Mouse (Mus musculus): ENCODE measurements at regions not wholly inside any gene's neighbourhood (a gene's known extent, or its start where the extent isn't known, plus 50 kb on each side); places are given as distances from the start of the nearest gene placed in this dataset.

DNA sequence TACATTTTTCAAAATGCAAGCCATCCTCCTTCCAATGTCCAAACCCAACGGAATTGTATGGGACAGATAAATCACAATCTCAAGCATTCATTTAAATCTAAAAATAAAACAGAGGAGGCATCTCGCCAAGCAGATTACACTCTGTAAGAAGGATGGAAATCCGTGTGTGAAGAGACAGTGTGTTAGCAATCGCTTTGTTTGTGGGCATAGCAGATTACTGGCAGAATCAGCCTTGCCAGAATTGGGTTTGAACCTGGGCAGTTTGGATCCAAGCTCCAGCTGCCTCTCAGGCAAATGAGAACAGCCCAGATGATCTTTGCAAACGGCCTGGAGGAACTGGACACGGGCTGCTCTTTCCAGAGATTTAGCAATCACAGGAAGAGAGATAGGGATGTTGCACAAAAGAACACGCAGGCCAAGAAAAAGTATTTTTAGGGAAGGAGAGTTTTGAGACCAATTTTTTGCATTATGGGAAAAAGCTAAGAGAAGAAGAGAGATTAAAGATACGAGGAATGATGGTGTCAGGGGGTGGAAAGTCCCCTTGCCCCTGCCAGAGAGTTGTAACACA, 2310.1 kb upstream of the Gm7489 start:
- DNase-seq: no peak

DNA sequence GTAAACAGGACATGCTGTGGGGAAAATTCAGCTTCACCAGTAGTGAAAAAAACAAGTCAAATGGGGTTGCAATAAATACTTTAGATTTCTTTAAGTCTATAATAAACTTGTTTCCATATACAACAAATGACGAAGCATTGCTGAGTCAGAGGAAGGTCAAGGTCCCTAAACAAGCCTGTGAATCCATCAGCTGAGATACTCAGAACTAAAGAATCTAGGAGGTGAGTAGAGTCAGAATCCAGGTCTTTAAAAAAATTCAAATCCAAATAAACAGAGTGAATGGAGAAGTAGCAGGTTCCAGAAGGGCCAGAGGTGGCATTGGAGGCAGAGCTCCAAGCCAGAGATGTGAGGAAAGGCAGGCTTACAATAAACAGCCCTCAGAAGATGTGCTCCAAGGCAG, 2301.1 kb upstream of the Gm7489 start:
- no peak for DNase-seq

DNA sequence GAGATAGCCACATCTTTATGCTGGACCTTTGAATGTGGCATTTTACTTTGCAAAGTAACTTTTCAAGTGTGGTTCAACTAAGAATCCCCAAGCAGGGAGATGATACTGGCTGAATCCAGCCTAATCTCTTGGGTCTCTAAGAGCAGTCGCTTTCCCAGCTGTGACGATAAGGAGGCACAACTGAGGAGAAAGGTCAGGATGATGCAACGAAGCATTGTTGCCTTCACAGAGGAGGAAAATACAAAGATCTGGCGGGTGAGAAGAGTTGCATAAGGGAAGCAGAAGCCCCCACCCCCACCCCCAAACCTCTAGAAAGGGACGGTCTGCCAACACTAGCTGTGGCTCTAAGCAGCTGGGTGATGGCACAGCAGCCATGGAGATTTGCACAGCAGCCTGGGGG, 2298.6 kb upstream of the Gm7489 start:
- DNase-seq: no peak

DNA sequence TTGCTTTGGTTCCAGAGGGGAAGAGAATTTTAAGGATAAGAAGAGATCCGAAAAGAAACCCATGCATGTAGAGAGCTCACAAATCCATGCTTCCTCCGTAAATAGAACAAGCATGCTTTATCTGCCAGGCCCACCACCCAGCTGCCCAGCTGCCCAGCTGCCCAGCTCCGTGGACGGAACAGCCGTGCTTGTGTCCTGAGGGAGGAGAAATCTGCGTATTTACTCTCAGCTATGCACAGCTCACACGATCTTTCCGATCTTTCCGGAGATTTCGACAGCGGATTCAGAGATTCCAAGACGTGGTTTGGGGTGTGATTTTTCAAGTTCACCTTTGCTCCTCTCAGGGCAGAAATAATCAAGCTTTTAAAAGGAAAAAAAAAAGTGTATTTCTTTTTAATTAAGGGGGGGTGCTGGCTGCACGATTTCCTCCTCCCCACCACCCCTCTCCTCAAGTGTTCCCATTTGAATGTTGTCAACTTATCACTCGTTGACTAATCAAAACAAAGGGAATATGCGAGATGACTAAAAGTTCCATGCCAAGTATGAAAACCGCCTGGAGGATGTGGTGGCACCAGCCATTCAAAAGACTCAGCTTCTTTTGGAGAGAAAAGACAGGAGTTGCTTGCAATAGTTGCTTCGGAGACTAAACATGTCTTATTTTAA, 2293.2 kb upstream of the Gm7489 start:
- DNase-seq: peak; percentile 14

DNA sequence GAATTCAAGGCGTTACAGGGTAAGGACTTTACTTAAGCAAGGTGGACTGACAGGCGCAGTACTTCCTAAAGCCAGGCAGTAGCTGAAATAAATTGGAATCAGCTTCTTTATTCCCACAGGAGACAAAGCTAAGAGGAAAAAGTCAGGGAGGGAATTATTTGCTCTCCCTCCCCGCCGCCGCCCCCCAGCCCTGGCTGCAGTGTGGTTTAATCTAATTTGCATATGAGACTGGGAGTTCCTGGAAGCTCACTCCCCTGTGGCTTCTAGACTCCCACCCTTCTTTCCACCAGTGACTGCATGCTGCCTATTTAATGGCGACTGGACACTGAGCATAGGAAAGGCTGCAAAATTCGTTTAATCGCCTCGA, 2292.7 kb upstream of the Gm7489 start:
- peak; percentile 38 for DNase-seq

DNA sequence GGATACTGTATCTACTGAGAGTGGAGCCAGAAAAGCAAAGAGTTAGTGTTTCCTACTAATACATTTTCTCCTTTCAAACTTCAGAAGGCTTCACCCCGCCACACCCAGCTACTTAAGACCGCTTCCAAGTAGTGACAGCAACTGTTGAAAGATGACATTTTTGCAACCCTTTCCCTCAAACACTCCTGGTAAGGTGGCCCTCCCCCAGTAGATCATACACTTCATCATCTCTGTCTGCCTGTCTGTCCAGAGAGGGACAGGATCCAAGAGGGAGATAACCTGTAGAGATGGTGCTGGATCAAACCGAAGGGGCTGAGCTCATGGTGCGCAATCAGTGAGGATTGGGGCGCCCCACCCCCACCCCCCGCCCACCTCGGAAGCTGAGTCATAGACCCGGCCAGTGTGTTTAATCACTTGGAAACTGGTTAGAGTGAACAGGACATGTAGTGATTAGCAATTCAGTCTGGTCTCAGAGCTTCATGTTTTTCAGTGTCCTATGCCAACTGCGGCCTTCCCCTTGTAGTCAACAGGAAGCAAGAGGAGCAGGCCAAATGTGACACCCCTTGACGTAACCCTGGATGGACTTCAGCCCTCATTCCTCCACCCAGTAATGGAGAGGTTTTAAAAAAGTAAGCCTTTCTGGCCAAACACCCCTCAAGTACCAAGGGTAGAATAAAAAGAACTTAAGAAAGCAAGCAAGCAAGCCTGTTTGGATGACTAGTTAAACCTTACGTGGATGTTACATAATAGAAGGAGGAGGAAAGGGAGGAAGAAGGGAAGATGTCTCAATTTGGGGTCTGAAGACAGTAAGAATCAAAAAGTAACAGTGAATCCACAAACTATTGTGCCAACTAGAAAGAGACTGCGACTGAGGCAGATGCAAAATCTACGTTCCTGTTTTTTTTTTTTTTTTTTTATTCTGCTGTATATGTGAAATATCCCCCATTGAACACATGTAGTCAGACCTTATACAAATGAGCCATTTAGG, 2291.9 kb upstream of the Gm7489 start:
- DNase-seq: peak; percentile 33

DNA sequence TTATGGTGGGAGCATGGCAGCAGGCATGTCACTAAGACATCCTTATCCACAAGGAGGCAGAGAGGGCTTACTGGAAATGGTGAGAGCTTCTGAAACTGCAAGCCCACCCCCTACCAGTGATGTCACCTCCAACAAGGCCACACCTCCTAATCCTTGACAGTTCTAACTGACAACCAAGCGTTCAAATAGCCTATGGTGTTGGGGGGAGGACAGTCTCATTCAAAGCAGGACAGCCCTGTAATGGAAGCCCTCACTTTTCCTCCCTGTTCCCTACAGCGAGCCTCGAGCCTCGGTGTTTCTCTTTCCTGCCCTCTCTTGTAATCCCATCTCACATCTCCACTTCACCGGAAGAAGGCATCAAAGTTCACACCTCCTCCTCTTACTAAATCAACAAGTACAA, 2290.6 kb upstream of the Gm7489 start:
- no peak for DNase-seq

DNA sequence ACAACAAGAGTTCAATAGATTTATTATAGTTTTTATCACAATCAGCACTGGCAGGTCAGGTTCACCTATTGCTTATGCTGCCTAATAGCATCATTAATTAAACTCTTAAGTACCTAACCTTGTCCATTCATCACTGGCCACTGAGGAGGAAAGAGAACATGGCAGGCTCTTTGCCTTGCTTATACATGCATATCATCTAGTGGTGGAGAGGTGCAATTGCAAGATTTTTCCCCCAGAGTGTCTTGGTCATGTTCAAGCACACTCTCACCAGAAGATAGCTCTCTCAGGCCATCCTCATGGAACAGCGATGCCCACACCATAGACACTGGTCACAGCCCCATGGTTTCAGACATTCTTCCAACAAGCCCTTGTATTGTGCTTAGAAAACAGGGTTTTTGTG, 2289.1 kb upstream of the Gm7489 start:
- DNase-seq: no peak

DNA sequence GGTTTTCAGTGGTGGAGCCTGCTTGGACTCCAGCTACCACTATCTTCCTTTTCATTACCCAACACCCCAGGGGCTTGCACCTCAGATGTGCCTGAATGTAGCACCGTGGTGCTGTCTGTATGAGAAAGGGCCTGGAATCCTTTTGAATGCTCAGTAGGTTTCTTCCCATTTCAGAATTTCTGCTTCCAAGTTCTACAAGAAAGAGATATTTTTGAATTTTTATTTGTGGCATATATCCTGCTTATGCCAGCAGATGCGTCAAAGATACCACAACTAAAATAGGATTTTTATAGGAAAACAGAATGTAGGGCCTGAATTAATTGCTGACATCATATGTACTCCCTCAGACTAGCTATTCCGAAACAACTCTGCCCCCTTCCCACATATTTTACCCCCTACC, 2286.9 kb upstream of the Gm7489 start:
- DNase-seq: no peak

DNA sequence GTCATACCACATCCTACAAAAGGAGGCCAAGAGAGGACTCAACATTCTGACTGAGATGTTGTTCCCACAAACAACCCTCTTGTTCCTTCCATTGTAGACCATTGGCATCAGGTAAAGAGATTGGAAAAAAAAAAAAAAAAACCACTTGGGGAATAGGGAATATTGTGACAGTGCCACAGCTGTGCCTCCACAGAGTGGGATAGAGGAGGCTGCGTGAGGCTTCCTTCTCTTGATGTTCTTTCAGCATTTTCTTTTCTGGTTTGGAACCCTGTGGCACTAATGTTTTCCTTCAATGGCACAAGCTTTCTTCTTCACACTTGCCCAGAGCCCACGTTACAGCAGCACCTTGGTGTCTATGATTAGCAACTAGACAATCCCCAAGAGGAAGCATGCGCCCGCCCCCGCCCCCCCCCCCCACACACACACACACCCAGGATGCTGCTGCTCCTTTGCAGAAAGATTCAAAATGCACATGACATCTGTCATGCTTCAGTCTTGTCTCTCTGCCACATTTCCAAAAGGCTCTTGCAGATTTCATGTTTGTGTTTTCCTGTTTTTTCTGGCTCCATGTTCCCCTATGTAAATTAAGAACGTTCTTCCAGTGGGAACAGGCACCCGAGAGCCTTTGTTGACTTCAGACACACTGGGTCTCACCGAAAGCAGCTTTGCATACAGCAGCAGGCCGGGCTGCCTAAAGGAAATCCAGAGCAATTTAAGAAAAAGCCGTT, 2283.4 kb upstream of the Gm7489 start:
- DNase-seq: no peak

DNA sequence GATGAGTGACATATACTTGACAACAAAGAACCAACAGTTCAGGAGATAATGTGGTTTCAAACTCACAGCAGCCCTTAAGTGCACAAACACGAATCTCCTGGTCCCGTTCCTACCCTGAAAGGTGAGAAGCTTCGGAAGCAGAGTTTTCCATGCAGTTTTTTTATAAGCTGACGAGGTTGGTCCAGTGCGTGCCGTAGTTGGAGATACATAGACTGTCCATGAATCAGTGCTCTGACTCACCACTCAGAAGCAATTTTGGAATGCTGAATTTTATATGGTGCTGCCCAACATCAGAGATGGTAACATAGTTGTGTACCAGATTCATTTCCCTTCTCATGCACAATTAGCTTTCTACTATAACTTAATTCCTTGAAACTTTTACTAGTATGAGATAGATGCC, 2263.3 kb upstream of the Gm7489 start:
- no peak for DNase-seq

DNA sequence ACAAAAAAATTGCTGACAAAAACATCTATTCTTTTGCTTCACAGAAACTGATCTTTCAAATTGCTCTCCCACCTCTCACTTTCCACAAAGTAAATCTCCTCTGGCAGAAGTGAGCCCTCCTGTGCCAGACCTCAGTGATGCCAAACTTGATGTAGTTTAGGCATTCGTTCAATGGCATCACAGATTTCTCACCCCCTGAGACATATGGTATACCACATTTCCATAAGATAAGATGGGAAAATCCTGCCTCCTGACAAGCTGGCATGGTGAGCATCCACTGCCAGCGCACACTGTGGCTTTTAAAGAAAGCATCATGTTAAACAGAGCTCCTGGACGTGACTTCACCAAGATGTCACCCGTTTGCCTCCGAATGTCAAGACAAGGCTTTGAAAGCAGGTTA, 2257.2 kb upstream of the Gm7489 start:
- DNase-seq: no peak

DNA sequence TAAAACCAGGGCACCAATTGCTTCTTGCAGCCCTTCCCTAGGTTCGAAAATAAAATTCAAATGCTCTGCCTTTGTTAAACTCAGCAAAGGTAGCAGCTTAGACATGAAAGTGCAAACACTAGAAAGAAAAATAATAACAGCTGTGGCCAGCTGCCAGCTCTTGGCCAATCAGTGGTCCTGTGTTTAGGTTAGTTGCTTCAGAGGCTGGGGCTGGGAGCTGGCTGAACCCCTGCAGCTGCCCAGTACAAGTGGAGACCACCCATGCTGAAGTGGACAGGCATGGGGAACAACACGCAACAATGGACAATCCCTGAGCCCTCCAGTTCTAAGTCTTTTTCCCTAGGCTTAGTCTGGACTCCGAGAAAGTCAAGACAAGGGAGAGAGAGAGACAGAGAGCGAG, 2256.2 kb upstream of the Gm7489 start:
- no peak for DNase-seq

DNA sequence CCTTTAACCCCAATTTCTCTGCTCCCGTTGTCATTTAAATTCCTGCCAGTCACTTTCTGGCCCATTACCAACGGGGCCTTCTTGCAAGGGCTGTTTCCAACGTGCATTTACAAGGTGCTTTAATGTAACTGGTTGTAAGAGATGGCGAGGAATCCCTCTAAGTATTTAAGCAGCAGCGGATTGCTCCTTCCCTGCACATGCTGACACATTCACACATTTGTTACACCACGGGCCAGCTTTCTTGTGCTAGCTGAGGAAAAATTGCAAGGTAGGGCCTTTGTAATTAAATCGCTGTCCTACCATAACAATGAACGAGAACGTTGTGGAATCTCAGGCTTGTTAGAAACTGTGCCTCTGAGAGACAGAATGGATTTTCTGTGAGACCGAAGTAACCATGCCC, 2252.8 kb upstream of the Gm7489 start:
- DNase-seq: no peak

DNA sequence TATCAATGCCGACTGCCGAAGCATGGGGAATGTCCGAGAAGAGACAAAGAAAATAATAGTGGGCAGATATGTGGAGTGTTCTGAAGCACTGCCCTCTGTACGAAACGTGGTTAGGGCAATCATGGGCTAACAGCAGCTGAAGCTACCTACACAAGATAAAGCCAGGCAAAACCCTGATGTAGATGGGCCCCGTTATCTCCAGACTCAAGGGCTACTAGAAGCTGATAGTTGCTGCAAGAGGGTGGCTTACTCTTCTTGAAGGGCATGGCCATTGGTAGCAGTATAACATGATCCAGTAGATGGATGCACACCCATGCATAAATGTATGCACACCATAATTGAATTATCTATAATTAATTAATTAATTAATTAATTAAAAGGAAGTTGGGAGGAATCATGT, 2251.6 kb upstream of the Gm7489 start:
- DNase-seq: no peak

DNA sequence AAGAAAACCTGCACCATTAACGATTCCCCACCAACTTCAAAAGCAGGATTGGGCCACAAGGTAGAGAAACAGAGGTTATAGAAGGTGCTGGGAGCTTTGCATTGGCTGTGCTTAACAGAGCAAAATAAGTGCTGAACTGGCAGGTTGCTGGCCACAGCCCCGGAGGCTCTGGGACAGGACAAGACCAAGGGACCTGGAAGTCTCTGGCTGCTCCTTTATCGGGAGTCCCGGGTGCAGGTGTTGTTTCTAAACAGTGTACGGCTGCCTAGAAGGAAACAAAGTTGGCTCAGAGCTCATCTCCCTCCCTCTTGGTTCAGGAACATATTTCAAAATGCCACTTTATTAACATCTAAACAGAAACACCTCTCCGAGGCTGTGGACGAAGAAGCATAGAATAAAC, 2250.0 kb upstream of the Gm7489 start:
- no peak for DNase-seq

DNA sequence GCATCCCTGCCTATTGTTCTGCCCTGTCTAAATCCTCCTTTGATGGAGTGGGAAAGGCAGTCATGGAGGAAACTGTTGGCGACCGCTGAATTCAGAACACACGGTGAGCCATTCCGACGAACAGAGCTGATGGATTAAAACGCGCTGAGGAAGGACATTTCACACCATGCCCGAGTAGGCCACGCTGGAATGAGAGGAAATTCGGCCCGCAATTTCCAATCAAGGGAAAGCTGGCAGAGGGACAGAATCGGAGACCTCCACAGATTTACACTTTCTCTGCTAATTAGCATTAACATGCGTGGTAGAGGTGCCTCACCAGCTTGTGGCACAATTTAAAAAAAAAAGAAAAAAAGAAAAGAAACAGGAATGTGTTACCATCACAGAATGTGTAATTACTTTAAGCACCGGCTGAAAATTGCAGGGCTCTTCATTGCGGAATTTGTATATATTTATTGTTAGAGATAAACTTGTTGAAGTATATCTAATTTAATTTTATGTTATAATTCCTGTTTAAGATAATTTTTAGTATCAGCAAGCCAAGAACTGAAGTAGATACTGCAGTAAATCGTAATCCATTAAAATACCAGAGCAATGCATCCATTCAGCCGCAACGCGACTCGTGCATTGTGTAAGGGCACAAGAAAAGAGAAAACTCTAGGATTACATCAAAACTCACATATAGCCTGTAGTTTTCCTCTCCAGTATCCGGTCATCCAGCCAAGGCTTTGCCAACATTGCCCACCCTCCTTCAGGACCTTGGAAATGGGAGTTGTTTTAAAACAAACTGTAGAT, 2249.4 kb upstream of the Gm7489 start:
- no peak for DNase-seq

DNA sequence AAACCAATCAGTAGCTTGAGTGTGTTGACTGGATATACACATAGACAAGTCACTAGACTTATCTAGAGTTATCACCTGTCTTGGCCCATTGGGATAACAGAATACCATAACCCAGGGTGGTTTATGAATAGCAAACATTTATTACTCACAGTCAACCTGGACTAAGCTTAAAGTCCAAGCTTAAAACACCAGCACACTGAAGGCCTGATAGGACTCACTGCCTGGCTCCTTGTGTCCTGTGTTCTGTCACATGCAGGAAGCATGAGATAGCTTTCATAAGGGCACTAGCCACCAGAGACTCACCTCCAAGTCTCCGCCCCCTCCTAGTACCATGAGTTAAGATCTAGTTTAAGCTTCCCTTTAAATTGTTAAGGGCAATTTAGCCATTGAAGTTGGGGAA, 2247.1 kb upstream of the Gm7489 start:
- DNase-seq: no peak

DNA sequence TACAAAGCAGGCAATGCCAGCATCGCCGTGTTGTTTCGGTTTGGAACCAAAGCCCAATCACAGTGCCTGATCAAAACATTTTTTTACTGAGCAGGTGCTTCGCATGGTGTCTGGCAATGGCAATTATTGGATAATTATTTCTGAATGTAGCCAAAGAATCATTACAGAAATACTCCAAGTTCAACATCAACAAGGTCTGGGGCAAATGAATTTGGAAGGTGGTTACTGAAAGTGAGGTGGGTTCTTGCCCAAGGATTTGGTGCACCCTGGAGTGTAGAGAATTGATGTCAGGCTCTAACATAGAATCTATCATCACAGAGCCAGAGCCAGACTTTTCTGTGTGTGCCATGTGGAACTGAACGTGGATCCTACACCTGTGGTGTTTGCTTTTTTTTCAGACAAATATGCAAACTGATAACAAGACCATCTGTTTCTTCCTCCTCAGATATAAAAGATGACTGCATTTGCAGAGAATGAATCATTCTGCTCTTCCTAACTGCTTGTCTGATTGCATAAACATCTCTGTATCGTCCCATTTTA, 2240.9 kb upstream of the Gm7489 start:
- DNase-seq: no peak

DNA sequence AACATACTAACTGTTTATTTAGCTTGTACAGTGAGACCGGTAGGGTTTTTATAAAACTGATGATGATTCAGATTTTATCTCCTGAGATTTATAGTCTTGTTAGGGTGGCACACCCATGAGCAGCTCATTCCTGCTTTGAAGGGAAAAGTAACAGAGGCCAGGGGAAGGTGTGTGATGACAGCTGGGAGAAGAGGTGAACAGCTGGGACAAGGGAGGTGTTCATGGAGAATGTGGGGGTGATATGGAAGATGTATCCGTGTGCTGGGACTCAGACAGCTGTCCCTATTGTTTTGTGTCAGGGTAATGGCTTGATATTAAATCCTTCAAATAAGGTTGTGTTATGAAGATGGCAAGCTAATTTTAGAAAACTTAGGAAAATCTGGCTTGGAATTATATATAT, 2238.4 kb upstream of the Gm7489 start:
- no peak for DNase-seq

DNA sequence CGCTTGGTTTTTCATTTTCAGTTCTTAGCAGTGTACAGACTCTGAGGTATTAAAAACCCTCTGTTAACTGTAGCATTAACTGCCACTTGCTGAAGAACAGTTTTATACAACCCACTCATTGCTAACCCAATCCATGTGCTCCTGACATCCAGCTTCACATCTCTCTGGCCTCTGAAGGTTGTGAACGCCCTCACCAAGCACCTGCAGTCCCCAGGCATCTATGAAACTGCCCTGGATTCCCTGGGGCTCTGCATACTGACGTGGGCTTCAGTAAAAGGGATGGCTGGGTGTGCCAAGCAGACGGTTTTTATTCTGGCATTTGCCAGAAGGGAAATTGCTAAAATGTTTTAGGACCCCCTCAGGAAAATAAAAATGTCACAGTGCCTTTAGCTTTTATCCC, 2232.2 kb upstream of the Gm7489 start:
- DNase-seq: no peak

DNA sequence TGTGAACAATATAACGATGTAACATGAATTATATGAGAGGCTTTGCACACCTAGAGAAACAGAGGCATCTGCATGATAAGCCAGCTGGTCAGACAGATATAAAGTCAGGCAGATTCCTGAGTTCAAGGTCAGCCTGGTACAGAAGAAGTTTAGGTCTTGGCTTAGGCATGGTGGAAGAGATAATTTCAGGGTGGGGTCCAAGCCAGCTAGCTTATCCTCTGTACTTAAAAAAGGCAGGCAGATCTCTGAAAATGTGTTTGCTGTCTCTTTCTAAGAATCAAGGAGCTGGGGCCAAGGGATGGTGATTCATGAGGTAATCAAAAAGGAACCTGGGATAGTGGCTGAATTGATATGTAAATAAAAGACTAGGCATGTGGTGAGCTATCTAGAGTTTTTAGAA, 2227.1 kb upstream of the Gm7489 start:
- no peak for DNase-seq
